Mouse (Mus musculus) yolk sac, embryonic 10.5 days (tissue): Measurements from ENCODE around the gene Zfp174.

Experiments used
- DNase-seq: peaks from one replicate; pipeline ENCODE4 v3.0.0-alpha.2; 2017; ENCODE audit warnings: low spot score

Zfp174 gene

GRCm38 (mm10) chr16:3884201-3885064, 37.4 kb downstream of the Zfp174 start, which contains the start of the genes Zfp597 and Gm20695:
Zfp597 (minus strand) TSS chr16:3884561.
Gm20695 (plus strand) TSS chr16:3884648.
- DNase-seq: peak; percentile 95

- no peak for DNase-seq
Measured at GRCm38 (mm10) chr16:3885065-3885670, 38.1 kb downstream of the Zfp174 start.

GRCm38 (mm10) chr16:3891621-3892295, 44.7 kb downstream of the Zfp174 start:
- DNase-seq: no peak

GRCm38 (mm10) chr16:3893739-3894138, 46.7 kb downstream of the Zfp174 start:
- no peak for DNase-seq

- peak; percentile 15 for DNase-seq
Measured at GRCm38 (mm10) chr16:3895173-3895792, 48.2 kb downstream of the Zfp174 start.

GRCm38 (mm10) chr16:3896046-3896445, 49.0 kb downstream of the Zfp174 start:
- no peak for DNase-seq

- no peak for DNase-seq
Measured at GRCm38 (mm10) chr16:3896553-3896952, 49.5 kb downstream of the Zfp174 start.

- no peak for DNase-seq
Measured at GRCm38 (mm10) chr16:3907471-3907870, 60.4 kb downstream of the Zfp174 start.
